Mouse (Mus musculus) limb, embryonic 11.5 days (tissue): ENCODE measurements around the gene Ank. TPM values are rescaled to one million over a fixed set of nuclear protein-coding genes. Genes with fewer than 3 reads are reported as not detected.

Source experiments
- ATAC-seq: fragments of 200-750 bp; cut with Nextera tagmentation; 2 replicates; pipeline ENCODE4 v1.8.0; 2017; ENCODE audit warnings: low read depth; ENCODE audit not compliant: insufficient number of reproducible peaks, low FRiP score, low TSS enrichment
- DNase-seq: peaks from one replicate; pipeline ENCODE4 v3.0.0-alpha.2; 2015; ENCODE audit warnings: low spot score
- H3K27ac ChIP-seq: fragments of 300-500 bp; sonication (generic); replicated peaks from 2 replicates; pipeline ENCODE4 v1.5.1; 2014; ENCODE audit warnings: low read depth, mild to moderate bottlenecking, low read length
- H3K27me3 ChIP-seq: fragments of 300-500 bp; sonication (generic); 2 replicates; pipeline ENCODE4 v1.6.1; 2014; ENCODE audit warnings: mild to moderate bottlenecking, low read length, mixed read lengths; ENCODE audit not compliant: control insufficient read depth, insufficient read depth
- H3K36me3 ChIP-seq: fragments of 300-500 bp; sonication (generic); 2 replicates; pipeline ENCODE4 v1.6.1; 2014; ENCODE audit warnings: mild to moderate bottlenecking, low read length, moderate library complexity, mixed read lengths; ENCODE audit not compliant: control insufficient read depth, insufficient read depth
- H3K4me1 ChIP-seq: fragments of 300-500 bp; sonication (generic); 2 replicates; pipeline ENCODE4 v1.6.1; 2014; ENCODE audit warnings: low read length, mixed read lengths; ENCODE audit not compliant: control insufficient read depth, insufficient read depth
- H3K4me2 ChIP-seq: fragments of 300-500 bp; sonication (generic); 2 replicates; pipeline ENCODE4 v1.6.1; 2014; ENCODE audit warnings: low read depth, mild to moderate bottlenecking, moderate library complexity; ENCODE audit not compliant: severe bottlenecking
- H3K4me3 ChIP-seq: fragments of 300-500 bp; sonication (generic); 2 replicates; pipeline ENCODE4 v1.5.1; 2014; ENCODE audit warnings: low read depth, low read length
- H3K9ac ChIP-seq: fragments of 300-500 bp; sonication (generic); 2 replicates; pipeline ENCODE4 v1.6.1; 2014; ENCODE audit warnings: mild to moderate bottlenecking, low read length
- H3K9me3 ChIP-seq: fragments of 300-500 bp; sonication (generic); 2 replicates; pipeline ENCODE4 v1.6.1; 2016; ENCODE audit warnings: low read length; ENCODE audit not compliant: control insufficient read depth
- WGBS: fragments of 180-500 bp; shearing (Covaris S2); extraction: QIAGEN DNeasy Blood & Tissue Kit; methylation state at CpG from one replicate; pipeline ENCODE4 v1.1.7; 2014; 5-methylcytosine and 5-hydroxymethylcytosine counted together
- polyA plus RNA-seq: library from polyadenylated mRNA; unstranded; fragments of >200 nt; fragmentation: Nextera tagmentation; extraction: Ambion mirVana; gene quantifications from 2 replicates; pipeline ENCODE4 v1.2.1, GENCODE M21; 2014

The Ank gene
- polyA plus RNA-seq, 1 experiment from 2014 or later: 2.9 TPM

- no peak for ATAC-seq
Measured at GRCm38 (mm10) chr15:27582428-27582827, 116.0 kb downstream of the Ank start.

GRCm38 (mm10) chr15:27583042-27583441, 116.6 kb downstream of the Ank start:
- no peak for ATAC-seq
- Histone ChIP-seq H3K4me3 (no peak overlapping the region), H3K4me2 (no peak overlapping the region), H3K9ac (no peak overlapping the region), H3K27me3 (no peaks in the 10 kb centered on the region), H3K27ac (no peak overlapping the region), H3K4me1 (no peaks in the 10 kb centered on the region), H3K9me3 (no peaks in the 10 kb centered on the region), H3K36me3 (no peaks in the 10 kb centered on the region)
- DNase-seq: peak; percentile 29
- WGBS: 85% methylated on average over 4 of the region's 4 CpGs

More at GRCm38 (mm10) chr15:27582428-27582827, 116.0 kb downstream of the Ank start:
- H3K36me3 ChIP-seq: no peaks in the 10 kb centered on the region
- no peak overlapping the region for H3K4me3 ChIP-seq
- H3K9ac ChIP-seq: no peak overlapping the region
- H3K9me3 ChIP-seq: no peaks in the 10 kb centered on the region
- H3K4me2 ChIP-seq: no peak overlapping the region
- WGBS: 89% methylated on average over 3 of the region's 3 CpGs
- no peaks in the 10 kb centered on the region for H3K4me1 ChIP-seq
- H3K27ac ChIP-seq: no peak overlapping the region
- DNase-seq: peak; percentile 25
- no peaks in the 10 kb centered on the region for H3K27me3 ChIP-seq

DNA sequence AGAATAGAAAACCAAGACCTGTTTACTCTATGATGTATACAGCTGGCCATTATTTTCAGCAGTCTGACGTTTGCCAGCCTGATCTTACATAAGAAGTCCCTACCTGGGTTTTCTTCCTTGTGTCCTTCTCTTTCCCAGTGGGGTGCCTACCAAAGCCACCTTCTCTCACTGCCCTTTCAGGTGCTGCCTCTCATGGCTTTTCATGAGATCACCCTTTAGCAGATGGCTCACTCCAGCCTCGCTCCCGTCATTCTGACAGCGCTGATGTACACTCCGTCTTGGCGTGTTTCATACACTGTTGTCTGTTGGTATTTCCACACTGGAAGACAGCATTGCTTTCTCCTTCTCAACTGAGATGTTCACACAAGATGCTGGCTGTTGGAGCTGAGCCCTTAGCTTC, 117.1 kb downstream of the Ank start:
- H3K4me1 ChIP-seq: no peaks in the 10 kb centered on the region
- WGBS: 92% methylated on average over 6 of the region's 6 CpGs
- DNase-seq (no peak), ATAC-seq (no peak)
- H3K27me3 ChIP-seq: no peaks in the 10 kb centered on the region
- no peaks in the 10 kb centered on the region for H3K36me3 ChIP-seq
- no peak overlapping the region for H3K4me3 ChIP-seq
- no peaks in the 10 kb centered on the region for H3K9me3 ChIP-seq
- H3K9ac ChIP-seq: no peak overlapping the region
- H3K4me2 ChIP-seq: no peak overlapping the region
- no peak overlapping the region for H3K27ac ChIP-seq

DNA sequence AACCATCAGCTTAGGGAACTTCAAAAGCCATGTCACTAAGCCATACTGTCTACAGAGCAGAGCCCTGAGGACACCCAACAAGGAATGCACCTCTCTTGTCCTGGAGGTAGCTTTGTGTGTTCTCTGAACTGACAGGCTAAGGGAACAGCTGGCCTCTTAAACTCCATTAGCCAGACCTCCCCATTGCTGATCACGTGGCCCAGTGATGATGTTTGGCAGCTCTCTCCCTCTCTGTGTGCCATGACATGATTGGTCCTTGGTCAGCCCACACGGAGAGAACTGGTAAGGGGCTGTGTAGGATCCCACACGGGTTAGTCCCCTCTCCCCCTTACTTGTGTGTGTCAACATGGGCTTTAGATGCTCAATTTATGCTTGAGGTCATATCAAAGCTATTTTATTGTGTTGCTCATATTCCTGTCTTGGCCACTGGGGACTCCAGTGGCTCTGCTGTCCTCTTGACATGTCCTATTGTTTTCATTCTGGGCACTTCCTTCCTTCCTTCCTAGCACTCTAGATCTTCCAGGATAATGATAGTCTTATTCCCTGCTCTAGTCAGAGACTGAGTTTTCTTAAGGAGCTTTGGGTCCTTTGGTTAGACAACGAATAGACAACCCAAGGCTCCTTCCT, 119.1 kb downstream of the Ank start:
- Histone ChIP-seq H3K27me3 (no peaks in the 10 kb centered on the region), H3K4me2 (no peak overlapping the region), H3K4me3 (no peak overlapping the region), H3K36me3 (peaks cover 2% of the 10 kb centered on the region; the same call in 1 of the 2 replicates), H3K9me3 (no peaks in the 10 kb centered on the region), H3K27ac (no peak overlapping the region), H3K4me1 (no peaks in the 10 kb centered on the region), H3K9ac (no peak overlapping the region)
- WGBS: 76% methylated on average over 4 of the region's 4 CpGs
- no peak for DNase-seq
- no peak for ATAC-seq

DNA sequence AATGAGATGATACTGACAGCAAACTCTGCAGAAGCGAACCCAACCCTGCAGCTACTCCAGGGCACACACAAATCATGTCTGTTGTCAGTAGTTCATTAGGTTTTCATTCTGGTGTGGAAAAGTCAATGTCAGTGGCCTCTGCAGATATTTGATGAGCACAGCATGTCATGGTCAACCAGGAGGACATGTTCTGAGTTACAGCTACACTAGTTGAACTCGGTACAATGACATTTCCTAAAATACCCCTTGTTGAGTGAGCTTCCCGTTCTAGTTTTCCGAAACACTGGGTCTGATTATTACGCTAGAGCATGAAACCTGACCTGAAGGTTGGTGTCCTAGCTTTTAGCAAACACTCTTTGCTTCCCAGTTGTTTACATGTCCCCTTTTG, 119.6 kb downstream of the Ank start:
- WGBS: 87% methylated on average over 5 of the region's 5 CpGs
- peaks cover 4% of the 10 kb centered on the region; the same call in 1 of the 2 replicates for H3K36me3 ChIP-seq
- DNase-seq (no peak), ATAC-seq (no peak)
- no peak overlapping the region for H3K9ac ChIP-seq
- H3K4me3 ChIP-seq: no peak overlapping the region
- H3K9me3 ChIP-seq: no peaks in the 10 kb centered on the region
- H3K4me1 ChIP-seq: no peaks in the 10 kb centered on the region
- no peak overlapping the region for H3K4me2 ChIP-seq
- H3K27ac ChIP-seq: no peak overlapping the region
- no peaks in the 10 kb centered on the region for H3K27me3 ChIP-seq

DNA sequence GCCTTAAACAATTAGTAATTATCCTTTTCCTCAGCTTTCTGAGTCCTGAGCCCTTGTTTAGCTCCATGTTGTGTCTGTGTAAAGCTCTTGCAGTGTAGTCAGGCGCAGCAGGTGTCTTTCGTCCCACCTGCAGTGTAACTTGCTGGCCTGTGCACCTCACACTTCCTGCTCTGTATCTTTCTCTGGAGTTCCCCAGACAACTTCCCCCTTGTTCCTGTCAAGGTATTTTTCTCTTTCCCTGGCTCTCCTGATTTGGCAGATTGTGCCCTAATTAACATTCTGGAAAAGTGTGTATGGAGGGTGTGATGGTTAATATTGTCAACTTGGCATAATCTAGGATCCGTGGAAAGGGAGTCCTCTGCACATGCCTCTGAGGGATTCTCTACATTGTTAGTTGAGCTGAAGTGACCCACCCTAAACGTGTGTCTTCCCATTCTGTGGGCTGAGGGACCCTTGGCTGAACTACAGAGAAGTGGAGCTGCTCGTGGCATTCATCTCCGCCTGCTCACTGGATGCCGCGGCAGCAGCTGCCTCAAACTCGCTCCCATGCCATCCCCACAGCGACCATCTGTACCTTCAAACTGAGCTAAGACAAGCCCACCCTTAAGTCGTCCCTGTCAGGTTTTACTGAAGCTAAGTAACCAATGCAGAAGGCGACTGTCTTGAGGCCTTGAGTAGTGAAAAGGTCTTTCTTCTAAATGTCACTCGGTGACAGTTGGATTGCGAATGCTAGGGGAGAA, 121.8 kb downstream of the Ank start:
- no peaks in the 10 kb centered on the region for H3K27me3 ChIP-seq
- H3K4me1 ChIP-seq: no peaks in the 10 kb centered on the region
- no peak overlapping the region for H3K4me2 ChIP-seq
- peaks cover 4% of the 10 kb centered on the region; the same call in 1 of the 2 replicates for H3K36me3 ChIP-seq
- no peak overlapping the region for H3K9ac ChIP-seq
- no peak for DNase-seq
- no peak overlapping the region for H3K4me3 ChIP-seq
- 87% methylated on average over 14 of the region's 14 CpGs for WGBS
- H3K9me3 ChIP-seq: no peaks in the 10 kb centered on the region
- no peak overlapping the region for H3K27ac ChIP-seq
- ATAC-seq: no peak

- WGBS: 96% methylated on average over 9 of the region's 9 CpGs
Measured at GRCm38 (mm10) chr15:27590812-27591211, 124.3 kb downstream of the Ank start.

GRCm38 (mm10) chr15:27592620-27593320, 126.3 kb downstream of the Ank start:
- Histone ChIP-seq H3K9me3 (no peaks in the 10 kb centered on the region), H3K27ac (no peak overlapping the region), H3K27me3 (no peaks in the 10 kb centered on the region), H3K9ac (no peak overlapping the region), H3K4me2 (no peak overlapping the region), H3K4me3 (no peak overlapping the region), H3K36me3 (peaks cover 4% of the 10 kb centered on the region; the same call in 1 of the 2 replicates), H3K4me1 (0 out of 2 replicates have a peak, but pooled peaks cover 3% of the 10 kb centered on the region)
- ATAC-seq (no peak), DNase-seq (no peak)
- WGBS: 91% methylated on average over 19 of the region's 19 CpGs

More at GRCm38 (mm10) chr15:27590812-27591211, 124.3 kb downstream of the Ank start:
- 0 out of 2 replicates have a peak, but pooled peaks cover 3% of the 10 kb centered on the region for H3K4me1 ChIP-seq
- H3K27me3 ChIP-seq: no peaks in the 10 kb centered on the region
- no peak for DNase-seq
- H3K9ac ChIP-seq: no peak overlapping the region
- no peak overlapping the region for H3K4me3 ChIP-seq
- ATAC-seq: no peak
- no peaks in the 10 kb centered on the region for H3K9me3 ChIP-seq
- H3K4me2 ChIP-seq: no peak overlapping the region
- peaks cover 4% of the 10 kb centered on the region; the same call in 1 of the 2 replicates for H3K36me3 ChIP-seq
- H3K27ac ChIP-seq: no peak overlapping the region
